ENCODE assay signal across 8 mouse cellular contexts in the genomic region with DNA sequence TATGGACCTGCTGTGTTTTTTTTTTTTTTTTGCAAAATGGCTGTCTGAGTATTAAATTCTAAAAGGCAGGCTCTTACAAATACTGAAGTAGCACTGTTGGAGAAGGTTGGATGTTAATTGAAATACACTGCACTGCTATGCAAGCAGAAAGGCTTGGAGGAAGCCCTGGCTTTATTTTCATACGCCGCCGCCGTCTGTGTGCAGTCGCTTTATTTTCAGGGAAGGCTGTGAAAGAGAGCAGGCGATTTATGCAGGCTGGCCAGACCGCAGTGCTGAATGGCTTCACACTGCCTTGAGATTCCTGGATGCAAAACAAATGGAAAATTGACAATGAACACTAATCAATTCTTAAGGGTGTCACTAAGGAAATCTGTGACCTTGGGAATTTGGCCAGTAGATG.
DNase-seq lines count a peak whose midpoint lies in the region.

No protein-coding gene starts in this region.

- peak; percentile 10 for DNase-seq in cerebellum, adult 9-10 months
- DNase-seq in cerebellum, adult 11 months = no peak
- DNase-seq in left cerebral cortex, postnatal 10 days (ENCODE audit: extremely low spot score in 1 of 2, low spot score in 2 of 2) = peak; percentile 12 to 30
- DNase-seq in left cerebral cortex, adult 11 months (ENCODE audit: low spot score) = no peak
- DNase-seq in left cerebral cortex, postnatal 14 days (ENCODE audit: low spot score in 2 of 2) = peak; percentile 17 to 33
- DNase-seq in right cerebral cortex, postnatal 14 days = peak; percentile 13
- DNase-seq in thymus, postnatal 14 days = no peak
- no peak for DNase-seq in heart, postnatal 36 days

- intact Hi-C loops in left cerebral cortex, postnatal 10 days (cut with DNase I) = no loop called here
- intact Hi-C loops in left cerebral cortex, postnatal 14 days (cut with DNase I) = no loop called here
- intact Hi-C loops in heart, postnatal 36 days (cut with DNase I) = no loop called here

Comparison
In these comparisons a context has a peak if more than half of its experiments do, and no peak if none do; other contexts are left out.
1. DNase-seq: peak in cerebellum, adult 9-10 months (single experiment), left cerebral cortex, postnatal 10 days (2 of 2), left cerebral cortex, postnatal 14 days (2 of 2) and right cerebral cortex, postnatal 14 days (single experiment); none in cerebellum, adult 11 months (single experiment), left cerebral cortex, adult 11 months (single experiment), thymus, postnatal 14 days (single experiment) and heart, postnatal 36 days (0 of 2).